Comparison of ENCODE assay signal across 23 mouse cellular contexts in the genomic region with DNA sequence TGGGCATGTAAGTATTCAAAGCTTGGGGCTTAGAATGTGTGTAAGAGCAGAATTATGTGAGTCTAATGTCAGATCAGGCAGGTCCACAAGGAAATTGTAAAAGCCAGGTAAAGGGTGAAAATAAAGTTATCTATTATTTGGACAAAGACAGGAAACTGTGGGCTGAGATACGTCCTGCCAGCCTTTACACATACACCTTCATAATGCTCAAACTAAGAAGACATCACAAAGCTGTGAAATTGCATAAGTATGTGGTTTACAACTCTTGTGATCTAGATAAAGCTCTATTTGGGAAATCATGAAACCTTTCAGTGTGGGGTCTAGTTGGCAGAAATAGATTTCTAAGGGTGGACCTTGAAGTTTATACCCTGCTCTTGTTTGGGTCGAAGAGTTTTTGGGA. TPM values are rescaled to one million over a fixed set of nuclear protein-coding genes. Genes with fewer than 3 reads are reported as not detected.
A peak's percentile ranks its signal among the peaks of the same experiment; 100 is the strongest.
DNase-seq lines count a peak whose midpoint lies in the region; ATAC-seq and TF ChIP-seq lines count a peak whose summit lies in the region.
"Had no signal": no experiment of that assay in that cellular context is flagged by ENCODE, and none has a peak within 500 bp of the region (broad histone marks: within the 10 kb centered on the region; RNA-seq: fewer than 3 reads in every experiment).

No protein-coding gene starts in this region.

- H3K79me2 ChIP-seq in heart, adult 2 months (replicated peaks; ENCODE audit: control insufficient read depth, insufficient read depth, low read length), result no peaks in the 10 kb centered on the region

- no peak overlapping the region for H3K27ac ChIP-seq in heart, adult 2 months
- H3K27ac ChIP-seq: embryonic facial prominence, embryonic 10.5 days; embryonic facial prominence, embryonic 12.5 days had no signal

- peak; percentile 13 for DNase-seq in CD4-positive helper T cell, adult 2 months (ENCODE audit: low read depth, low spot score)
- DNase-seq in naive thymus-derived CD4-positive, alpha-beta T cell, adult 2 months (ENCODE audit: low read depth), result peak; percentile 19
- no peak for DNase-seq in heart, adult 2 months
- no peak for DNase-seq in ovary, postnatal 36 days (ENCODE audit: low spot score)
- no peak for DNase-seq in thymus, adult 18-20 months
- DNase-seq: adrenal gland, adult 2 months; adrenal gland, postnatal 10 days; adrenal gland, postnatal 25 days; B cell, adult 2 months; cerebellum, adult 11 months; cerebellum, adult 18-20 months; cerebellum, adult 8-10 months; cerebellum, adult 9-11 months; cerebellum, postnatal 14 days had no signal

- whole genome bisulfite sequencing in heart, adult 2 months, result 41% methylated on average over 2 of the region's 2 CpGs

- no peak for TF ChIP-seq EP300 in heart, adult 2 months (IDR thresholded peaks at IDR 0.05; ENCODE audit: insufficient read depth, low read depth, low read length)

- no peaks in the 10 kb centered on the region for H3K36me3 ChIP-seq in heart, adult 2 months (ENCODE audit: control insufficient read depth, insufficient read depth, low read length)
- H3K36me3 ChIP-seq: embryonic facial prominence, embryonic 10.5 days; embryonic facial prominence, embryonic 12.5 days; G1E had no signal

- no peaks in the 10 kb centered on the region for H3K4me1 ChIP-seq in heart, adult 2 months (ENCODE audit: control insufficient read depth, insufficient read depth, low read length)
- H3K4me1 ChIP-seq: embryonic facial prominence, embryonic 10.5 days; embryonic facial prominence, embryonic 12.5 days had no signal

- no peaks in the 10 kb centered on the region for H3K27me3 ChIP-seq in heart, adult 2 months (ENCODE audit: control insufficient read depth, insufficient read depth, low read length)
- H3K27me3 ChIP-seq: CH12.LX; embryonic facial prominence, embryonic 12.5 days; Patski had no signal

- TF ChIP-seq POLR2A in heart, adult 2 months (IDR thresholded peaks at IDR 0.05; ENCODE audit: insufficient read depth, low read depth, low read length), result no peak

- ATAC-seq in activated CD4-positive, CD25-positive, alpha-beta regulatory T cell, adult 4 months, result peak; percentile 62
- peak; percentile 64 for ATAC-seq in inflammation-experienced regulatory T-cells, adult 6 months
- ATAC-seq: forebrain, embryonic 14.5 days; forebrain, embryonic 16.5 days; Patski had no signal

- no peak overlapping the region for H3K4me3 ChIP-seq in heart, adult 2 months
- H3K4me3 ChIP-seq: embryonic facial prominence, embryonic 10.5 days; embryonic facial prominence, embryonic 12.5 days had no signal

- TF ChIP-seq CTCF in heart, adult 2 months (IDR thresholded peaks at IDR 0.05), result no peak

- intact Hi-C loops in heart, adult 2 months (cut with DNase I), result no loop called here

- H3K9ac ChIP-seq in heart, adult 2 months (ENCODE audit: low read depth, low read length), result no peak overlapping the region
- H3K9ac ChIP-seq: embryonic facial prominence, embryonic 12.5 days had no signal

RNA-seq across cellular contexts. Expression of a gene that starts 34.1 kb away (rescaled TPM):
- polyA plus RNA-seq in activated CD4-positive, CD25-positive, alpha-beta regulatory T cell, adult 4 months (2017; shearing (Covaris generic)), result 1 to 10 TPM; 3.3 to 3.9 TPM
- polyA plus RNA-seq in inflammation-experienced regulatory T-cells, adult 6 months (2017; shearing (Covaris generic)), result 1 to 10 TPM; 6.2 to 6.9 (median 6.6) TPM
- total RNA-seq in heart, adult 2 months (2021), result 1 to 10 TPM; 1.4 to 2.7 TPM
- 1.8 and 1.9 TPM in 2 replicates for polyA plus RNA-seq in heart, adult 2 months (2012; rRNA removed)
- polyA plus RNA-seq: G1E had no signal

Comparison
In these comparisons a context has a peak if more than half of its experiments do, and no peak if none do; other contexts are left out.
1. DNase-seq: peak in CD4-positive helper T cell, adult 2 months (single experiment) and naive thymus-derived CD4-positive, alpha-beta T cell, adult 2 months (single experiment); none in heart, adult 2 months (0 of 2), ovary, postnatal 36 days (single experiment) and thymus, adult 18-20 months (0 of 2).